Mouse (Mus musculus) A20 (cell line): Measurements from ENCODE around the gene Pemt.

Source experiments
- DNase-seq: peaks from one replicate; pipeline ENCODE4 v3.0.0-alpha.2; 2011; ENCODE audit warnings: low read depth, low spot score

The Pemt gene

DNA sequence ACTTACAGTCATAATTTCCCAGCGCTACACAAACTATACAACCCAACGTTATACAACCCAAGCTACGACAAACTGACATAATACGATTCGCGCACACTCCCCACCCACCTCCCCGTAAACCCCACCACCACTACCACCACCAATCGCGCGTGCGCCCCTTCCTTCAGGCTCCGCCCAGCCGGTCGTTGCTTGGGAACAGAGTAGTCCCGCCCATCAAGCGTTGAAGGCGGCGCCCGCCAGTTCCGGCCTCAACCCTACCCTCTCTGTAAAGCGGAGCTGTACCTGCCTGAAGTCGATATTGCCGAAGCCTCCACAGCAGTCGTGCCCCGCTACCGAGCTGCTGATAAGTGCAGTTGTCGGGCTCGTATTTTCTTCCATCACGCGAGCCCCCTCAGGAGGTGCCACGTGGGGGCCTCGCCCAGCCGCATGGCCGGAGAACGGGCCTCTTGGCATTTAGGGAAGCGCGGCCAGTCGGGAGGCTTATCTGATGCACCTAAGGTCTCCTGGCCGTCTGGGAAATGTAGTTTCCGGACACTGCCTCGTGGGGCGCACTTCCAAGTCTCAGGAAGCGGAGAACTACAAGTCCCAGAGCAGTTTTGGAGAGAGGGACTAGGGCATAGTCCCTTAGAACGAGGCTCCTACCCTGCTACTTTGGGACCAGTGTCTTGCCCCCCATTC lies at the start of gene Pemt:
Gene Pemt (minus strand): TSS at position 432 of the 678 bp plus-strand sequence.
- DNase-seq = peak; percentile 97

DNA sequence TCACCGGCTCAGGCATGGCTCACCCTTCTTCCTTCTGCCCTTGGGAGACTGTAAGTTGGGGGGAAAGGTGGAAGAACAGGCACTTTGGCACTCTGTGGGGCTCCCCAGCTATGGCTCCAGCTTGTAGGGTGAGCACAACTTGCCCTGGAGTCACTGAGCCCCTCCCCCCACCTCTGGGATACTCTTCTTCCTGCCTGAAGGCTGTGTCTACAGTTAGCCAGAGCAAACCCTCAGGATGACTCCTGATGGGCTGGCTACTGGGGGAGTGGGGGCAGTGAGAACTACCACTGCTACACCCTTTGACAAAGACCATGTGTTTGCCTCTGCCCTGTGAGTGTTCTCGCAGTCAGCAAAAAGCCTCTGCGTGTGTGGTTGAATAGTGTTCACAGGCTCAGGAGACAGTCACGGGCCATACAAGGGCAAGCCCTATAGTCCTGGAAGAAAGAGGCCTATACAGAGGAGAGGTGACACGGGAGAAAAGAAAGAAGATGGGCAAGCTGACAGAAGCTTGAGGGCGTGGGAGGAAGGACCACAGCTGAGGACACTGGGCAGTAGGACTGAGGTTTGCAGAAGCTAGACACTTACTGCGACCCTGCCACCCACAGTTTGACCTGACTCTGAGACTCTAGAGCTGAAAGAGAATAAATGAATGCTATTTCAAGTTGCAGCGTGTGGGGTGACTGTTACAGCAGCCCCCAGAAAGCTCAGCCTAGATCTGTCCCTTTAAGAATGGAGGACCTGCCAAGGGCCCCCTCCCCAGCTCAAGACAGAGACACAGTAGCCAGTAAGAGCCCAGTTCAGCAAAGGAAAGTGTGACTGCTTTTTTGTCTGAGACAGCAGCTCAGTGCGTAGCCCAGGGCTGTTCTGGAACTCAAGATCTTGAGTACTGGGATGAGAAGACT lies 48.9 kb upstream of the Pemt start:
- DNase-seq = no peak

DNA sequence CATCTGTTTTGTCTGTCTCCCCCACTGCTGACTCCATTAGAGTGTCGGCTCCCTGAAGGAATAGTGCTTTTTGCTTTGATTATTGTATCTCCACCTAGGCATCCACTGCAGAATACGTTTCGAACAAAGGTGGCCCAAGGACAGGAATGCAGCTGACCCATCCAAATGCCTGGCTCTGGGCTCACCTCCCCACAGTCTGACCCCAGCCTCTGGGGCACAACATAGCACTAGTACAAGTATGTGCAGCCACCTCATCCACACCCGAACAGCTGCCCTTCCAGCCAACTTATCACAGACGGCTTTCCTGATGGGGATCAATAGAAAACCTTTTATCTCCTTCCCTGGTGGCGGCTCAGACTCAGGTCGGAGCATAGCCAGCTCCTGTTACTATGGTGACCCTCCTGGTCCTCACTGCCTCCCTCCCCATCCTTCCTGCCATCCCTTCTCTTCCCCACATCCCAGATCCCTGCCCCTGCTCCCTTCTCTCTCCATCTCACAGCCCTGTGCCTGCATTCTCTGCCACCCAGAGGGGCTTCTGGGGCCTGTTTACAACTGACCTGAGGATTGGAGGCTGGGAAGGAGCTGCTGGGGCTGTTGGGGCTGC lies 47.8 kb upstream of the Pemt start:
- DNase-seq = no peak

DNA sequence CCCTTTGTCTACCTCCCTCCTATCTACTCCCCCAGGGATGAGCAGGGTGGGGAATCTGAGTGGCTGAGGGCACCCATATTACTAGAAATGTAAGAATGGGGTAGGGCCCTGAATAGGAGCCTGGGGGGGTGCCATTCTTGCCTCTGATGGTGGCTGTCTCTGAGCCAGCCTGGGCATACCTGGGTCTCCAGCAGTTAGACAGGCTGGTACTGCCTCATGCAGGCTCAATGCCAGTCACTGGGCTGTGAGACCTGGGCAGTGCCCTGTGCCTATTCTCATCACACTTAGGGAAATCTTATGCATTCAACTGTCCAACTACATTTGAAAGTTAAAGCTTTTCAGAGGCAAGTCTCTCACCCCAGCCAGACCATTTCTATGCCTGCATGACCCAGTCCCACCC lies 46.9 kb upstream of the Pemt start:
- no peak for DNase-seq

DNA sequence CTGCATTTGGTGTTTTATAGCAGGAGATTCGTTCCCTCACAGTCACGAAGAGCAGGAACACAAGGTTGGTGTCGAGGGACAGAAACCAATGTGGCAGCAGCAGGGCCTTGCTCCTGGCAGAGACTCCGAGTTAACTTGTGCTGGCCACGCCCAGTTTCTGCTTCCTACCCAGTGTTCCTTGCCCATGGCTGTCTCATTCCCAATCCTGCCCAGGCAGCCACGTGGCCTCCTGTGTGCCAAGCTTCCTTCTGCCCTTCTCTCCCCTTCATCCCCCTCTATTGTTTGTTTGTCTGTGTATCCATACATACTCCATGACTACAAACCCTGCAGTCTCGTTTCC lies 45.1 kb upstream of the Pemt start:
- DNase-seq = no peak

DNA sequence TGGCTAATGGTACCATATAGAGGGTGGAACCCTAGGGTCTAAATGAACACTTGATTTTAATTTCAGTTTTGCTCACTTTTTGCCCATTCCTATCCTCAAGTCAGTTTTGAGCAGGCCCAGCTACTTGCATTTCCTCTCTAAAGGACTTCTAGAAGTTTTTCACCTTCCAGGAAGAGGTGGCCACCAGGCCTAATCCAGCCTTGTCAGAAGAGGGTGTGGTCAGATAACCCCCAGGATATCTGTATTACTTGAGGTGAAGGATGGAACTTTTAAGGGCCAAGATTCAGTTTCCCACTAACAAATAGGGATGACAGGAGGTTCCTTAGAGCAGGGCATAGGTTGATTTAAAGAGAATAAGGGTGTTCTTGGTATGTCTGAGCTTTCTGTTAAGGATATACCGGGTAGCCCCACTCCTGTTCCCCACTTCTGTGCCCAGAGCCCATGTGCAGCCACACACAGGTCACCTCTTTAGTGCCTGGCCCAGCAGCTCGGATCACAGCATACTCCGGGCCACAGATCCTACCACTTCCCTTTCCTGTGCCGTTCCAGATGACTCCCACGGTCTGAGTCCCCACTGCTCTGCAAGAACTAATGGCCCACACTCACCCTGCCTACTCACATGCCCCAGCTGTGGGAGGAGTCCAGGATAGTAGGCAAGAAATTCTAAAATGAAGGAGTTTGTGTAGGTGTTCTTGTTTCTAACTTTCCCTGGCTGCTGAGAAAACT lies 44.6 kb upstream of the Pemt start:
- no peak for DNase-seq

DNA sequence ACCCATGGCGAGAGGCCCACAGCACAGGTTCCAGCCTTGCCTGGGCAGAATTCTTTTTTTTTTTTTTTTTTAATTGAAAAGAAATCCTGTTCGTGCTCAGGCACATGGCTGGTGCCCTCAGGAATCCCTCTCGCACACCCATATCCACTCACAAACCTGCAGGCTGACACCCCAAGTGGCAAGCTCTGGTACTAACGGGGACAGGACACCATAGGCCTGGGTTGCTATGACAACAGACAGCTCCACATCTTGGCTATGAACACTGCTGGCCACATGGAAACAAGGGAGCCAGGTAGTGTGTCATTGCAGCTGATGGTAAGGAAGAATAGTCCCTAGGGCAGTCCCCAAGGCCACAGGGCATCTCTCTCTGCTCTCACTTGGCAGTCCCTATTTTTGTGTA lies 42.7 kb upstream of the Pemt start:
- DNase-seq = no peak

DNA sequence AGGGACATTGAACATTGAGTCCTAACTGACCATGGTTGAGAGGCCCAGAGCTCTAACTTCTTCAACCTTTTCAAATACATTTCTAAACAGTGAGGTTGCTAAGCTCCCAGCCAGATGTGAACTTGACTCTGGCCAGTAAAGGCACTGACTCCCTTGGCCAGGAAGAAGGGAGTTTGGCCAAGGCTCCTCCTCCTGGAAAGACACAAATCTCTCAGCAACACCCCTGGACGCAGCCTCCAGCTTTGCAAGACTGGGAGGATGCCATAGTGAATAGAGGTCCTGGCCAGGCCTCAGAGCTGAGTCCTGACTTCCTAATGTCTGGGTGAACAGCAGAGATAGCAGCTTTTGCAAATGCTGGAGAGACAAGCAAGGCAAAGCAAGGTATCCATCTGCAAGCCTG lies 40.4 kb upstream of the Pemt start:
- no peak for DNase-seq

DNA sequence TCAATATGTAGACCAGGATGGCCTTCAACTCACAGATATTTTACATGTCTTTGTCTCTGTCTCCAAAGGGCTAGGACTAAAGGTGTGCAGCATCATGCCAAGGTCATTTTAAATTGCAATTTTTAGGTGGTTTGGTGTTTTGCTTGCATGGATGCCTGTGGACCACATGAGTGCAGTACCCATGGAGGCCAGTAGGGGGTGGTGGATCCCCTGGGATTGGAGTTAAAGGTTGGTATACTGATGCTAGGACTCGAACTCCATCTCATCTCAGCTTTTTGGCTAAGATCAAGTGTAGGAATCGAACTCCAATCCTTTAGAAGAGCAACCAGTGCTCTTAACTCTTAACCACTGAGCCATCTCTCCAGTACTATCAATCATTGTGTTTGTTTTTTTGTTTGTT lies 38.3 kb upstream of the Pemt start:
- DNase-seq = peak; percentile 67

DNA sequence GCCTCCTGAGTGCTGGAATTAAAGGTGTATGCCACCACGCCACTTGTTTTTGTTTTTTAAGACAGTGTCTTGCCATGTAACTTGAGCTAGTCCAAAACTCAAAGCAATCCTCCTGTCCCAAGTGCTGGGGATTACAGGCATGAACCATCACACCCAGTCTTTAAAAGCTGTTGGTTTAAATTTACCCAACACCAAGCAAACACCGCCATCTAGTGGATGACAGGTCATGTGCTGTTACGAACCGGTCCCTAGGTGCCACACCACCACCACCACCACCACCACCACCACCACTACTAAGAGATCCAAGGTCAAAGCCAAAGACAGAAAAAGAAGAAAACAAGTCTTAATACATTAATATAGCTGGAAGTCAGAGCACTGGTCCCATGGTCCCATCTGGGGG lies 30.5 kb upstream of the Pemt start:
- peak; percentile 76 for DNase-seq

DNA sequence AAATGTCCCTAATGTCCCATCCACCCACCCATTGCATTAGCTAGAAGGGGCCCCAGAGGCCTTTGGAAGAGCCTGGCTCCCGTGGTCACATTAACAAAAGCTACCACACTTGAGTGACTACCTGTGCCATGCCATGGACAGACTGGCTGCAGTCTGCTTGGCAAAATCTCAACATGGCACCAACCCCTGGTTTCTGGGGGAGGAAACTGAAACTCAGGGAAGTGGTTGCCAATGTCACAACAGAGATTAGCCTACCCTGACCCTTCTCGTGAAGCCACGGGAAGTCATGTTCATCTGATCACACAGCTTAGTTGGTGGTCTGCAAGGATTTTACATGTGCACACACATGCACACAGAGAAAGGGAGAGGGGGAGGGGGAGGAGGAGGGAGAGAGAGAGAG lies 29.9 kb upstream of the Pemt start:
- DNase-seq = no peak

DNA sequence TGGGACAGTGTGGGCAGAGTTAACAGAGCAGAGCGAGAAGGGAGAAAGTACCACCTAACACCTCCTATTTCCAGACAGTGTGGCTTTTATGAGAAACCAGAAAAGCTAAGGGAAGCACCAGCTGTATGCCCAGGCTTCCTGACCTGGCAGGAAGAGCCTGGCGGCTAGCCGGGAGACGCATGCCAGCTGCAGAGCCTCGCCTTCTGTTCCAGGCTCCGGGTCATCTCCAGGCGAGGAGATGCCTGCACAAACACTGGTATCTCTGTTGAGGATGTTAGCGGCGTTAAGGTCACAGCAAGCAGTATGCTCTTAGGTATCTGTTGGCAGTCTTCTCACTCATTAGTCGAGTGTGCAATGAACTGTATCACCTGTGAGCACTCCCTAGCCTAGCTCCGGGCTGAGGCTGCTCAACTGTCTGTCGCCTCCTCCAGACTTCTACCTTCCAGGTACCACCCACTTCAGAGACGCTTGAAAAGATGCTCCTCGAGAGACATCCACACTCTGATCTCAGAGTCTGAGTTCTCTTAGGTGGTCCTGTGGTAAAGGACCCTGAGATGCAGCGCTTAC lies 27.7 kb upstream of the Pemt start:
- no peak for DNase-seq

DNA sequence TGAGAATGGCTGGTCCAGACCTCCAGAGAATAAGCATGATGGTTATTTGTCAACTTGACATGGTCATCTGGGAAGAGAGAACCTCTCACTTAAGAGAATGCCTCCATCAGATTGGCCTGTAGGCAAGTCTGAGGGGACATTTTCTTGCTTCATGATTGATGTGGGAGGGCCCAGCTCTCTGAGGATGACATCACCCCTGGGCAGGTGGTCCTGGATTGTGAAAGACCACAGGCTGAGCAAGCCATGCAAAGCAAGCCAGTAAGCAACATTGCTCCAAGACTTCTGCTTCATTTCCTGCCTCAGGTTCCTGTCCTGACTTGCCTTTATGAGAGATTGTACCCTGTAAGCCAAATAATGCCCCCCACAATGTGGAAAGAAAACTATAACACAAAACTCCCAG lies 26.8 kb upstream of the Pemt start:
- no peak for DNase-seq

DNA sequence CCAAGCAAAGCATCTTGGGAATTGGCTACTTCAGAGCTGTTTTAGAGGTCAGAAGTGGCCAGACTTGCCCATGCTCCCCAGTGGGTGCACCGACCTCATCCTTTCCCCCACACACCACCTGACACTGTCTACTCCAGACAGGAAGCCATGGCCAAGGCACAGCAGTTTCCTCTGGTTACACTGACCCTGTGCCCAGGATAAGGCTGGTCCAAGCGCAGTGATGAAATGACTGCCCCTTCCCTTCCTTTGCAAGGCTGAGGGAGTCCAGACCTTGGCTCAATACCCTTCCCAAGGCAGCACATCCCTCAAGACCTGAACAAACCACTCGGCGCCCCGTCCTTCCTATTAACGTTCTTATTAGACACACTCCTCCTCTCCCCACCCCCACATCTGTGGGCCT lies 24.9 kb upstream of the Pemt start:
- no peak for DNase-seq

DNA sequence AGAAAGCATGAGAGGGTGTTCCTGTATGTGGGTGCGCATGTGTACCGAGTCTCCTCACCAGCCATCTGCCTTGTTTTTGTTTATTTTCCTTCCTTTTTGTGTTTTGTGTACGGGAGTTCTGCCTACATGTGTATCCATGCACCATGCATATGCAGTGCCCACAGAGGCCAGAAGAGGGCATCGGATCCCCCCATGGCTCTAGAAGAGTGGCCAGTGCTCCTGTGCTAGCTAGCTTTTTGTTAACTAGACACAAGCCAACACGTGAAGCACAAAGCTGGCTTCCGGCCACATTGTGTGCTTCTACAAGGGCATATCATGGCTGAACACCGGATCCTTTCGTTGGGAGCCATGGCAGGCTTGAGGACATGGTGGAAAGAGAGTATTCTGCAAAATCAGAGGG lies 24.3 kb upstream of the Pemt start:
- DNase-seq = peak; percentile 61

DNA sequence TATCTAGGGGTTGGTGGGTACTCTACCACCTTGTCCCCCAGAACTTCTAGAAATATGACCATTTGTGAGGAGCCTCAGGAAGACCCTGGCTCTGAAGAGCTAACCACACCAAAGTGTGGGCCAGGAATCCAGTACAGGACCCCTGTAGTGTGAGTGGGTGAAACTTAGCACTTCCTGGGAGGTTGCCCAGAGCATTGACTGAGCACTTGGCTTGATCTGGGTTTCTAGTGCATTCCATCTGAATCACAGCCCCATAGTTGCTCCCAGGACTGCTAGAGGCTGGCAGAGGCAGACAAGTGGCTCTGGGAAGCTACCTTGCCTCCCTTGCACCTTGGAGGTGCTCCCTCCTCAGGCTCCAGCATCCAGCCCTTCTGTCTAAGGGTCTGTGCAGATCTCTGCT lies 22.3 kb upstream of the Pemt start:
- DNase-seq = no peak

DNA sequence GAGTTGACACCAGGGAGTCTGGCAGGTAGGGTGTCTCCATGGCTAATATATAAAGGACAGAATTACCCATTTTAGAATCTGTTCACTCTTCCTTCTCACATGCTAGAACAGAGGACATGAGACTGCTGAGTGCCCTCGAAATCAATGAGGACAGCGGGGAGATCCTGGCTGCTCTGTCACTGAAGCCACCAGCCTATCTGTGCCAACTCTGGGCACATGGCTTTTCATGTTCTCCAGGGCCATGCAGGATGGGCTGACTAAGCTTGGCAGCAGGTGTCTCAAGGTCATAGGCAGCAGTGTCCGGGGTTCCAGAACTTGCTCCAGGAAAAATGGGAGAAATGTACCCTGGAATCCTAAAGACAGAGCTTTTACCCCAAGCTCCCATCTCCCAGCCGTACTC lies 21.4 kb upstream of the Pemt start:
- DNase-seq = no peak

DNA sequence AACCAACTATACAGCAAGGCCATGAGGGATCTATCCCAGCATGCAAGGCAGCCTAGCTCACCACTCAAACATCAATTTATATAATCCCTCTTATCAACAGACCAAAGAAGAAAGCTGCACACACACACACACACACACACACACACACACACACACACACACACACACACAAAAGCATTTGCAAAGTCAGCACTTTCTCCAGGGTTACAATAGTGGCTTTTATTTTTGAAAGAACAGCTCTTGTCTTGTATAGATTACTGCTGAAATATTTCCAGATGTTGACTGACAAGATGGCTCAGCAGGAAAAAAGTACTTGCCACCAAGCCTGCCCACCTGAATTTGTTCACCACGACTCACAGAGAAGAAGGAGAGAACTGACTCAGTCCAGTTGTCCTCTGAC lies 19.0 kb upstream of the Pemt start:
- no peak for DNase-seq

DNA sequence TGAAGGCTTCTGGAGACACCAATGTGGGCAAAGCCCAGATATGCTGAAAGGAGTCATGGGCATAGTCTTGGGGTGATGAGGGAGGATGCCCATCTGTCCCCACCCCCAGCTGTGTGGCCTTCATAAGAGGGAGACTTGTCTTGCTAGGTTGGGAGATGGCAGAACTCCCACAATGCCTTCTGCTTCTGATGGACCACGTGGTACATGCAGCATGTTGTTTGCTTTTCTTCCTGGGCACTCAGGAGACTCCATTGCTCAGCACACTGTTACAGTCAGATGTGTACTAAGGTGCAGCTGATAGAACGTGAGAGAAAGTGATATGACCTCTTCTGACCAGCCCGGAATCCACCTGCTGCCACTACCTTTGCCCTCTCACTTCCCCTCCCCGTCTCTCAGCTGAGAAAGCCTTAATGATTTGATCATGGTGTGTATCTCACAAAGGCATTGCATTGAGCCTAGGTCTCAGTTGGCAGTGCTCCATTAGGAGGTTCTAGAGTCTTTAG lies 15.3 kb upstream of the Pemt start:
- peak; percentile 49 for DNase-seq

DNA sequence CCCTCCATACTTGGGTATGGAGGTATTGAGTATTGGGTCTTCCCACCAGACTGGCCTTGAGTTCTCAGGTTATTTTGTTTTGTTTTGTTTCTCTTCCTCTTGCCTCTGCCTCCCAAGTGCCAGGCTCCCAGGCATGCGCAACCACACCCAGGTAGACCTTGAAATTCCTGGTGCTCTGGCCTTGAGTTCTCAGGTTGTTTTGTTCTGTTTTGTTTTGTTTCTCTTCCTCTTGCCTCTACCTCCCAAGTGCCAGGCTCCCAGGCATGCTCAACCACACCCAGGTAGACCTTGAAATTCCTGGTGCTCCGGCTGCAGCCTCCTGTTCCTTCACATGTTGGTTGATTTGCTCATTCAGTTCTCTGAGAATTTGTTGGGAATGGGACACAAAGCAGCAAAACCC lies 13.7 kb upstream of the Pemt start:
- no peak for DNase-seq

DNA sequence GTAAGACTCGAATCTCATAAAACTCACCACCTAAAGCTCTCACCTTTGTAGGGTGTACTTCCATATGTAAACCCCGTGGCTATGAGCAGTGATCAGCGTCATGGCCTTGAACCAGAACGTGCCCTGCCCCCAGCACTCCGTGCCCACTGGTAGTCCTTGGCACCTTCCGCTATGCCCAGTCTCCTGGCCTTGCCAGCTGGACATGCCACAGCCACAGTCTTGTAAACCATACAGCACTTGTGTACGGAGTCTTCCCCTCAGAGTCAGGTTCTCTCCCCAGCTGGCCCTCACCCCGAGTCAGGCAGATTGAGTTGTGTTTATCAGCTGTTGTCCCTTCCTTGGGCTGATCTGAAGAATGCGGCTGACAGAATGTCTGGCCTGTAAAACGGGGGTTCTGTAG lies 12.2 kb upstream of the Pemt start:
- no peak for DNase-seq

DNA sequence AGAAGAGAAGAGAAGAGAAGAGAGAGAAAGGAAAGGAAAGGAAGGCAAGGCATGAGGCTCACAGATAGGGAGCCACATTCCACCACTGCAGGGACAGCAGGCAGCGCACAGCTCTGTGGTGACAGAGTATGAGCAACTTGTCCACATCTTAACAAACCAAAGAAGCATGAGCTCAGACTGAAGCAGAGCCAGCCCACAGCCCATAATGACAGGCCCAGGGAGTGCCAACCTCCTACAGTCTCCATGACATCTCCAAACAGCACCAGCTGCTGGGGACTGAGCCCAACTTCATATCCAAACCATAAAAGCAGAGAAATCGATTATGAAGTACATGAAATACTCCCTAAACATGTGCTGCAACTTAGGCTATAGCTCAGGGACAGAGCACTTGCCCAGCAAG lies 11.7 kb upstream of the Pemt start:
- no peak for DNase-seq
